Mouse (Mus musculus) ovary, adult 18-20 months (tissue): ENCODE results near the gene Kbtbd13.

Experiments used
- DNase-seq: peaks from one replicate; pipeline ENCODE4 v3.0.0; 2022; ENCODE audit warnings: low spot score, mixed read lengths

Gene Kbtbd13

DNA sequence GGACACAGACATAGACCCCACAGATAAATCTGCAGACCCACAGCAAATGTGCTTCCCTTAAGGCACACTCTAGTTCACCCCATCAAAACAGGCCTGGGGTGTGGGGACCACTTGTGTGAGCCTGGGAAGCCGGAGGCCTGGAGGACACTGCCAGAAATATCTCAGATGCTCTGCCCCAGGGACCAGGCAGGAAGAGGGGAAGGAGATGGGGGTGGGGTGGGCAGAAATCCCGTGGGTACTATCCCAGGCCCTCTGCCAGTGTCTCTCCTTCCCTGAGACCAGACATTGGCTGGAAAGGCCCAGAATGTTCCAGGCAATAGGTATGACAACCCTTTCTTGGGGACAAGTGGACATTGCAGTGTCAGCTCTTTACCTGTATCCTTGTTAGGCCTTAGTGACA is 2.2 kb upstream of the Kbtbd13 start:
- DNase-seq: no peak

- DNase-seq: no peak
Observed at GRCm38 (mm10) chr9:65392638-65393364, 1.3 kb upstream of the Kbtbd13 start.

GRCm38 (mm10) chr9:65390752-65391612 is 470 bp downstream of the Kbtbd13 start:
- DNase-seq: no peak

GRCm38 (mm10) chr9:65386373-65387140 is 4.9 kb downstream of the Kbtbd13 start:
- DNase-seq: no peak

- DNase-seq: no peak
Observed at GRCm38 (mm10) chr9:65384276-65384675, 7.2 kb downstream of the Kbtbd13 start.

DNA sequence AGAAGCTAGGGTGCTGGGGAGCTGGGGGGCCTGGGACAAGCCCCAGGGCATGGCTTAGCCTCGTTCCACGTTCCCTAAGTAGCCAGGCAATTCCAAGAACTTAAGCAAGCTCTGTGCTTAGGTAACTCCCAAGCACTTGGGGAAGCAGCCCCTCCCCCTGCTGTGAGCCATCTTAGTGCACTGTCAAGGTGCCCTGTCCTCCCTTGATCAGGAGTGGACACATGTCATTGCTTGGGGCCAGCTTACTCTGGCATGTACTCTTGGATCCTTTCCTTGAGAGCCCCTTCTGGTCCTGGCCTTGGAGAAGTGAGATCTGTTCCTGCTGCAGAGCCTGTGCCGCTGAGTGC is 8.7 kb downstream of the Kbtbd13 start:
- no peak for DNase-seq

DNA sequence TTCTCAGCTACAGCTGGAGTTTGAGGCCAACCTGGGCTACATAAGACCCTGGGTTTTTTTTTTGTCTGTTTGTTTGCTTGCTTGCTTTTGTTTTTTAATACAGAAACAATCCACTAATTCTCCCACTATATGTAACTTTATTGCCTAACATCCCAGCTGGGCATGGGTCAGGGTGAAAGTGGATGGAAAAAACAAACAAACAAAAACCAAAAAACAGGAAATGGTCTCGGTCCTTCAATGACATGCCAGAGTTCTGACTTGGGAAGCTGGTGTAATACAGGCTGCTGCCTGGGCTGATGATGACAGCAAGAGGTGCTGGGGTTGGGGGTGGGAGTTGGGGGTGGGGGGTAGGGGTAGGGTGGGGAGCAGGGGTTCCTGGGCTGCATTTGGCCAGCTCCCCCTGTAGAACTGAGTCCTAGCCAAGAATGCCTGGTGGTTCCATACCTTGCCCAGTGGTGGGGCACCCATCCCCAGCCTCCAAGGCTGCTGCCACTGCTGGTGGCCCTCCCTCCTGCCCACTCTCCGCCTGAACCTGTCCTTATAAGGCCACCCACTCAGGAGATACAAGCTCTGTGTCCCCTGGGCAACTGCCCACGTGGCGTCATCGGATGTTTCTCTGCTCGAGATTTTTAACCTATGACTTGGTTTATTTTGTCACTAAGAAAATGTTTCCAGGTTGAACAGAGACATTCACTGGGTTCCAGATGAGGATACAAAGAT is 9.3 kb downstream of the Kbtbd13 start:
- no peak for DNase-seq

GRCm38 (mm10) chr9:65381017-65381590 is 10.3 kb downstream of the Kbtbd13 start:
- no peak for DNase-seq

GRCm38 (mm10) chr9:65375163-65375934 is 16.1 kb downstream of the Kbtbd13 start:
- DNase-seq: no peak

DNA sequence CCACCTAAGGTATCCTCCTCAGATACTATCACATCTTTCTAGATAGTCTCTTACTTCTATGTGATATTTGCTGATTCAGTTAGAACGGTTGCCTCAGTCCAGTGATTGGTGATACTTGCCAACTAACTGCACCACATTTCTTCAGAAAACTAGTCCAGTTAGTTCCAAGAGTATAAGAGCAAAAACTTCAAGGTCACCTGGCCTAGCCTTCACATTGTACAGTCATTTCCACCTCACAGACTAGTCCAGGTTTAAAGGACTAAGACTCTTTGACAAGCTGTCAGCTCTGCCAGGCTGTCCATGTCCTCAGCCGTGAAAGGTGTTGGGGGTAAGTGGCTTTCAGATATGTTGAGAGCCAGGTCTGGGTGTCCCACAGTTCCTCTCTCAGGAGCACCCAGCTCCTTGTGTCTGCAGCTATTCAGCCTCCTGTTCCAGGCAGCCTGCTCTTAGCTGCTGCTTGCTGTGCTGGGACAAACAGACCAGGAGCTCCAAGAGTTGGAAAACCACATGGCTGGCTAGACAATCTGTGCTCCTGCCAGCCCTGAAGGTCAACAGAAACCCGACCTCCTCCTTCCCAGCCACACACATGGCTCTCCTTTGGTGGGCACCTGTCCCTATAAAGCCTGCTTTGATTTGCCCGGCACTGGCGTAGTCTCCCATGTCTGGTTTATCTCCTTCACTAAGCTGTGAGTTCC is 16.8 kb downstream of the Kbtbd13 start:
- DNase-seq: no peak

- no peak for DNase-seq
Observed at GRCm38 (mm10) chr9:65372449-65372848, 19.0 kb downstream of the Kbtbd13 start.

GRCm38 (mm10) chr9:65371756-65372155 is 19.7 kb downstream of the Kbtbd13 start:
- DNase-seq: no peak

DNA sequence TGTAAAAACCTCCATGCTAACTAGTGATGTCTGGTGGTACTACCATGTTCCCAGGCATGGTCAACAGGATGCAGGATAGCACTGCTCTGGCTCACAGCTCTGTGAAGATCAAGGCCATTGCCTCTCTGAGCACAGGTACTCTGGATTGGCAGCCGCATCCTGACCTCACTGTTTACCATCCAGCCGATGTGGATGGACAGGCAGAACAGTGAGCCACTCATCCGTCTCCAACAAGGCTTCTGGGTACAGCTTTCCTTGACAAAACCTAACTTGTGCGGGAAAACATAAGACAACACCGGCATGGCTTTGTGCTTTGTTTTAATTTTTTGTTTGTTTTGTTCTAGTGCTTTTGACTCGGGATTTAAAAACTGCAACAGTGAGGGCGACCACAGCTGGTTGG is 25.7 kb downstream of the Kbtbd13 start:
- no peak for DNase-seq

- DNase-seq: no peak
Observed at GRCm38 (mm10) chr9:65363684-65364083, 27.8 kb downstream of the Kbtbd13 start.

GRCm38 (mm10) chr9:65360641-65361448 is 30.6 kb downstream of the Kbtbd13 start, which contains the start of gene Ubap1l:
Gene Ubap1l, plus strand, starts transcription at chr9:65361041.
- DNase-seq: no peak

- DNase-seq: no peak
Observed at GRCm38 (mm10) chr9:65358956-65359480, 32.4 kb downstream of the Kbtbd13 start.

- DNase-seq: peak; percentile 38
Observed at GRCm38 (mm10) chr9:65356971-65357370, 34.5 kb downstream of the Kbtbd13 start.

GRCm38 (mm10) chr9:65356561-65356960 is 34.9 kb downstream of the Kbtbd13 start:
- no peak for DNase-seq

- DNase-seq: no peak
Observed at GRCm38 (mm10) chr9:65353251-65353650, 38.2 kb downstream of the Kbtbd13 start.
